Mouse (Mus musculus) small intestine, adult 2 months (tissue): ENCODE measurements around the gene 4930469K13Rik.

Experiments used
- CTCF ChIP-seq: fragments of 200-500 bp; IDR thresholded peaks from 2 replicates; pipeline ENCODE4 v1.5.1; 2012; ENCODE audit warnings: low read depth, mild to moderate bottlenecking, control low read depth, inconsistent platforms, low read length, moderate library complexity, mixed read lengths; ENCODE audit not compliant: insufficient replicate concordance, insufficient read length; ENCODE audit errors: extremely low read depth
- POLR2A ChIP-seq: fragments of 200-500 bp; IDR thresholded peaks from 2 replicates; pipeline ENCODE4 v1.6.1; 2012; ENCODE audit warnings: low read depth, mild to moderate bottlenecking, control low read depth, inconsistent platforms, low read length, moderate library complexity

- TF ChIP-seq POLR2A = no peak
- TF ChIP-seq CTCF = no peak
Measured at GRCm38 (mm10) chr11:33951155-33951554, 147.2 kb downstream of the 4930469K13Rik start.
